Mouse (Mus musculus): ENCODE data around the gene Uqcr11. TPM values are rescaled to one million over a fixed set of nuclear protein-coding genes. Genes with fewer than 3 reads are reported as not detected.
A peak's percentile ranks its signal among the peaks of the same experiment; 100 is the strongest.

Gene Uqcr11
- polyA plus RNA-seq, 1 experiment from 2014 or later, result 522 TPM

DNA sequence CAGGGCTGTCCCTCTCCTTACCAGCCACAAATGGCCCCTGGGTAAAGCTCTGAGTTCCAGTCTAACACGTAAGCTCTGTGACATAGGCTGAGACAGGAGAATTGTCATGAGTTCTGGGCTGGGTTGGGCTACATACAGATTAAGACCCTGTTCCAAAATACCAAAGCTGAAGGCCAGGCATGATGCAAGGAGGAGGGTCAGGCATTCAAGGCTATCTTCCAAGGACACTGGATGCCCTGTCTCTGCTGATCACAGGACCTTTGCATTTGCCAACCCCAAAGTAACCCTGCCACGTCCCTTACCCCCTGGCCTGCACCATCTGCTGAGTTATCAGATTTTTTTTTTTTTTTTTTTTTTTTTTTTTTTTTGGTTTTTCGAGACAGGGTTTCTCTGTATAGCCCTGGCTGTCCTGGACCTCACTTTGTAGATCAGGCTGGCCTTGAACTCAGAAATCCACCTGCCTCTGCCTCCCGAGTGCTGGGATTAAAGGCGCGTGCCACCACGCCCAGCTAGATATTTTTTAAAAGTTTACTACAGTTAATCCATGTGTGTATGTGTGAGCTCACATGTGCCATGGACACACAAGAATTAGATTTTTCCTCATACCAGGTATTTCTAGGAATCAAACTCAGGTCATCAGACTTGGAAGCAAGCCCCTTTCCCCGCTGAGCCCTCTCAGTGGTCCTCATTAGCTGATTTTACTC lies 37.1 kb upstream of the Uqcr11 start:
- no peak overlapping the region for H3K27ac ChIP-seq (ENCODE audit: low read length)
- H3K9me3 ChIP-seq (ENCODE audit: control insufficient read depth, low read length), result no peaks in the 10 kb centered on the region
- H3K36me3 ChIP-seq (ENCODE audit: control insufficient read depth, insufficient read depth), result no peaks in the 10 kb centered on the region
- WGBS, result 74% methylated on average over 8 of the region's 8 CpGs
- peaks cover 11% of the 10 kb centered on the region for H3K27me3 ChIP-seq (replicated peaks; ENCODE audit: control insufficient read depth, insufficient read depth, low read length)
- no peak overlapping the region for H3K4me2 ChIP-seq (ENCODE audit: low read length)
- no peak overlapping the region for H3K4me3 ChIP-seq (replicated peaks; ENCODE audit: low read length)
- no peak for ATAC-seq
- peaks cover 6% of the 10 kb centered on the region for H3K4me1 ChIP-seq (replicated peaks; ENCODE audit: control insufficient read depth, insufficient read depth, low read length)
- no peak overlapping the region for H3K9ac ChIP-seq (replicated peaks; ENCODE audit: low read depth, low read length)

GRCm38 (mm10) chr10:80442989-80443388 lies 36.4 kb upstream of the Uqcr11 start:
- no peaks in the 10 kb centered on the region for H3K36me3 ChIP-seq (ENCODE audit: control insufficient read depth, insufficient read depth)
- H3K9me3 ChIP-seq (ENCODE audit: control insufficient read depth, low read length), result no peaks in the 10 kb centered on the region
- H3K9ac ChIP-seq (replicated peaks; ENCODE audit: low read depth, low read length), result no peak overlapping the region
- H3K4me2 ChIP-seq (ENCODE audit: low read length), result no peak overlapping the region
- no peak for ATAC-seq
- H3K4me3 ChIP-seq (replicated peaks; ENCODE audit: low read length), result no peak overlapping the region
- peaks cover 9% of the 10 kb centered on the region for H3K27me3 ChIP-seq (replicated peaks; ENCODE audit: control insufficient read depth, insufficient read depth, low read length)
- 46% methylated on average over 2 of the region's 2 CpGs for WGBS
- no peak overlapping the region for H3K27ac ChIP-seq (ENCODE audit: low read length)
- H3K4me1 ChIP-seq (replicated peaks; ENCODE audit: control insufficient read depth, insufficient read depth, low read length), result peaks cover 6% of the 10 kb centered on the region

DNA sequence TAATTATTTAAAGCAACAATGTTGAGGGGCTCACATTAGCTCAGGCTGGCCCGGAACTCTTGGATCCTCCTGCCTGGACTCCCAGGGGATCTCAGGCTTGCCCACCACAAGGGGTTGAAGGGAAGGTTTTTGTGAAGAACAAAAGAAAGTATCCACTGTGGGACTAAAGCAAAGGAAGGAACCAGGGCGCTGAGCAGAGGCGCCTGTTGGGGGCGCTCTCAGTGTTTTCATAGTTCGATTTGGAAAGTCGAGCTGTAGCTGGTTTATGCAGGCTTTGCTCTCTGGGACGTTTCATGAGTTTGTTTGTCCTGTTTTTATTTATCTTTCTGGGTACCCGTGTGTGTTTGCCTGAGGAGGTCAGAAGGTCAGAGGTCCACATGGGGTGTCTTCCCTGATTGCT lies 35.0 kb upstream of the Uqcr11 start:
- Histone ChIP-seq H3K9me3 (ENCODE audit: control insufficient read depth, low read length) (no peaks in the 10 kb centered on the region), H3K36me3 (ENCODE audit: control insufficient read depth, insufficient read depth) (no peaks in the 10 kb centered on the region), H3K4me1 (replicated peaks; ENCODE audit: control insufficient read depth, insufficient read depth, low read length) (peaks cover 6% of the 10 kb centered on the region), H3K9ac (replicated peaks; ENCODE audit: low read depth, low read length) (no peak overlapping the region), H3K27me3 (replicated peaks; ENCODE audit: control insufficient read depth, insufficient read depth, low read length) (peaks cover 9% of the 10 kb centered on the region), H3K27ac (ENCODE audit: low read length) (no peak overlapping the region), H3K4me2 (ENCODE audit: low read length) (no peak overlapping the region), H3K4me3 (replicated peaks; ENCODE audit: low read length) (no peak overlapping the region)
- no peak for ATAC-seq
- 65% methylated on average over 8 of the region's 8 CpGs for WGBS

DNA sequence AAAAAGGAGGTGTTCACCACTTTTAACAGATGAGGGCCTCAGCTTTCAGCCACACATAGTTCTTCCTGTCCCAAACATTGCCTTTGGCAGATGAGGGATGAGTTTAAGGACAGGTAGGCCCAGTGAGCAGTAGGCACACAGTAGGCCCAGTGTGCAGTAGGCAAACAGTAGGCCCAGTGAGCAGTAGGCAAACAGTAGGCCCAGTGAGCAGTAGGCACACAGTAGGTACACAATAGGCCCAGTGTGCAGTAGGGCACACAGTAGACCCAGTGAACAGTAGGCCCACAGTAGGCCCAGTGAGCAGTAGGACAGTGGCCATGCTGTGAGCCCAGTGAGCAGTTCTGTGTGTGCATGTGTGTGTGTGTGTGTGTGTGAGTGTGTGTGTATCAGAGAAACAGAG lies 33.4 kb upstream of the Uqcr11 start:
- no peak overlapping the region for H3K4me3 ChIP-seq (replicated peaks; ENCODE audit: low read length)
- no peak overlapping the region for H3K9ac ChIP-seq (replicated peaks; ENCODE audit: low read depth, low read length)
- H3K27ac ChIP-seq (ENCODE audit: low read length), result no peak overlapping the region
- 0 out of 2 replicates have a peak, but pooled peaks cover 3% of the 10 kb centered on the region for H3K4me1 ChIP-seq (replicated peaks; ENCODE audit: control insufficient read depth, insufficient read depth, low read length)
- no peaks in the 10 kb centered on the region for H3K9me3 ChIP-seq (ENCODE audit: control insufficient read depth, low read length)
- H3K4me2 ChIP-seq (ENCODE audit: low read length), result no peak overlapping the region
- no peak for ATAC-seq
- no peaks in the 10 kb centered on the region for H3K36me3 ChIP-seq (ENCODE audit: control insufficient read depth, insufficient read depth)
- peaks cover 3% of the 10 kb centered on the region; the same call in 1 of the 2 replicates for H3K27me3 ChIP-seq (replicated peaks; ENCODE audit: control insufficient read depth, insufficient read depth, low read length)

- no peaks in the 10 kb centered on the region for H3K9me3 ChIP-seq (ENCODE audit: control insufficient read depth, low read length)
- no peak overlapping the region for H3K9ac ChIP-seq (replicated peaks; ENCODE audit: low read depth, low read length)
- no peaks in the 10 kb centered on the region for H3K27me3 ChIP-seq (replicated peaks; ENCODE audit: control insufficient read depth, insufficient read depth, low read length)
- 68% methylated on average over 4 of the region's 4 CpGs for WGBS
- H3K4me3 ChIP-seq (replicated peaks; ENCODE audit: low read length), result no peak overlapping the region
- H3K4me1 ChIP-seq (replicated peaks; ENCODE audit: control insufficient read depth, insufficient read depth, low read length), result no peaks in the 10 kb centered on the region
- no peaks in the 10 kb centered on the region for H3K36me3 ChIP-seq (ENCODE audit: control insufficient read depth, insufficient read depth)
- no peak overlapping the region for H3K27ac ChIP-seq (ENCODE audit: low read length)
- H3K4me2 ChIP-seq (ENCODE audit: low read length), result no peak overlapping the region
- no peak for ATAC-seq
These were observed 31.3 kb upstream of the Uqcr11 start for GRCm38 (mm10) chr10:80437973-80438372.

GRCm38 (mm10) chr10:80436276-80436675 lies 29.6 kb upstream of the Uqcr11 start:
- no peak for ATAC-seq
- Histone ChIP-seq H3K9me3 (ENCODE audit: control insufficient read depth, low read length) (no peaks in the 10 kb centered on the region), H3K4me3 (replicated peaks; ENCODE audit: low read length) (no peak overlapping the region), H3K36me3 (ENCODE audit: control insufficient read depth, insufficient read depth) (no peaks in the 10 kb centered on the region), H3K27ac (ENCODE audit: low read length) (no peak overlapping the region), H3K27me3 (replicated peaks; ENCODE audit: control insufficient read depth, insufficient read depth, low read length) (no peaks in the 10 kb centered on the region), H3K4me2 (ENCODE audit: low read length) (no peak overlapping the region), H3K9ac (replicated peaks; ENCODE audit: low read depth, low read length) (no peak overlapping the region), H3K4me1 (replicated peaks; ENCODE audit: control insufficient read depth, insufficient read depth, low read length) (peaks cover 14% of the 10 kb centered on the region)
- 10% methylated on average over 9 of the region's 9 CpGs for whole genome bisulfite sequencing

DNA sequence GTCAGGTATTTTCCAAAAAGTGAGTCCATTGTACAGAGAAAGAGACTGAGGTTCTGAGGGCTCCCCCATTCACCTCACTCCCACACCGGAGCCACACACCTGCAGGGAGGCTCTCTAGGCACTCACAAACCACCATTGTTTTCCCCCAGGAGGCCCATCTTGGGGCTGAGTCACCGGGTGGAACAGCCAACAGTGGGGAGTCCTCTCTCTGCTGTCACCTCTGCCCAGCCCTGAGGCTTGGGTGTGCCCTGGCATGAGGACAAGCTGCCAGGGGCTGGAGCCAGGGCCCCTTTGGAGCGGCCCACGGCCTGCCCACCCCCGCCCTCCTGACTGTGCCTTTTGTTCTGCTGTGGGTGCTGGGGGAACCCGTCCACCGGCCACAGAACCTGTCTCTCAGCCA lies 29.1 kb upstream of the Uqcr11 start:
- Histone ChIP-seq H3K27ac (ENCODE audit: low read length) (no peak overlapping the region), H3K4me2 (ENCODE audit: low read length) (no peak overlapping the region), H3K9me3 (ENCODE audit: control insufficient read depth, low read length) (no peaks in the 10 kb centered on the region), H3K9ac (replicated peaks; ENCODE audit: low read depth, low read length) (no peak overlapping the region), H3K36me3 (ENCODE audit: control insufficient read depth, insufficient read depth) (no peaks in the 10 kb centered on the region), H3K4me1 (replicated peaks; ENCODE audit: control insufficient read depth, insufficient read depth, low read length) (peaks cover 19% of the 10 kb centered on the region), H3K4me3 (replicated peaks; ENCODE audit: low read length) (no peak overlapping the region), H3K27me3 (replicated peaks; ENCODE audit: control insufficient read depth, insufficient read depth, low read length) (no peaks in the 10 kb centered on the region)
- 19% methylated on average over 7 of the region's 7 CpGs for WGBS
- ATAC-seq, result no peak

GRCm38 (mm10) chr10:80434823-80435222 lies 28.2 kb upstream of the Uqcr11 start:
- 79% methylated on average over 3 of the region's 3 CpGs for WGBS
- no peaks in the 10 kb centered on the region for H3K9me3 ChIP-seq (ENCODE audit: control insufficient read depth, low read length)
- H3K4me2 ChIP-seq (ENCODE audit: low read length), result no peak overlapping the region
- no peak overlapping the region for H3K9ac ChIP-seq (replicated peaks; ENCODE audit: low read depth, low read length)
- no peak overlapping the region for H3K4me3 ChIP-seq (replicated peaks; ENCODE audit: low read length)
- H3K27ac ChIP-seq (ENCODE audit: low read length), result no peak overlapping the region
- no peak for ATAC-seq
- H3K27me3 ChIP-seq (replicated peaks; ENCODE audit: control insufficient read depth, insufficient read depth, low read length), result no peaks in the 10 kb centered on the region
- H3K36me3 ChIP-seq (ENCODE audit: control insufficient read depth, insufficient read depth), result peaks cover 4% of the 10 kb centered on the region; the same call in 1 of the 2 replicates
- peaks cover 26% of the 10 kb centered on the region for H3K4me1 ChIP-seq (replicated peaks; ENCODE audit: control insufficient read depth, insufficient read depth, low read length)

DNA sequence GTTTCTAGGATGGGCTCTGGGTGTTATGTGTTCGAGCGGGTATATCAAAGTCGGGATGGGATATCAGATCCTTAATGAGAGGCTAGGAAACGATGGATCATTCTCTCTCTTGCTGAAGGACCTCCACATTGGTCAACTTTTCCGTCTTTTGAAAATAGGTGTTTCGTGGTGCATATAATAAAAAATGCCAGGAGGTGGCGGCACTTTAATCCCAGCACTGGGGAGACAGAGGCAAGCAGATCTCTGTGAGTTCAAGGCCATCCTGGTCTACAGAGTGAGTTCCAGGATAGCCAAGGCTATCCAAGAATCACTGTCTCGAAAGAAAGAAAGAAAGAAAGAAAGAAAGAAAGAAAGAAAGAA lies 27.6 kb upstream of the Uqcr11 start:
- Histone ChIP-seq H3K9me3 (ENCODE audit: control insufficient read depth, low read length) (no peaks in the 10 kb centered on the region), H3K36me3 (ENCODE audit: control insufficient read depth, insufficient read depth) (peaks cover 4% of the 10 kb centered on the region; the same call in 1 of the 2 replicates), H3K27me3 (replicated peaks; ENCODE audit: control insufficient read depth, insufficient read depth, low read length) (no peaks in the 10 kb centered on the region), H3K9ac (replicated peaks; ENCODE audit: low read depth, low read length) (no peak overlapping the region), H3K4me1 (replicated peaks; ENCODE audit: control insufficient read depth, insufficient read depth, low read length) (peaks cover 26% of the 10 kb centered on the region), H3K4me3 (replicated peaks; ENCODE audit: low read length) (peak overlapping the region; percentile 13; the same call in 1 of the 2 replicates), H3K27ac (ENCODE audit: low read length) (no peak overlapping the region), H3K4me2 (ENCODE audit: low read length) (no peak overlapping the region)
- WGBS, result 14% methylated on average over 8 of the region's 8 CpGs
- no peak for ATAC-seq
